Mouse (Mus musculus): Measurements from ENCODE around the gene Prkca.
"Not testable (repeated sequence)": the region's sequence is repeated elsewhere in the genome, so short reads cannot be mapped to it uniquely, and the experiment has no call there.

The Prkca gene

GRCm38 (mm10) chr11:108117360-108118050 lies 226.2 kb downstream of the Prkca start:
- no peak for DNase-seq (ENCODE audit: low read depth)

- DNase-seq (ENCODE audit: low read depth): no peak
Observed at GRCm38 (mm10) chr11:108114091-108114490, 229.6 kb downstream of the Prkca start.

- DNase-seq (ENCODE audit: low read depth): no peak
Observed at GRCm38 (mm10) chr11:108112437-108112836, 231.3 kb downstream of the Prkca start.

GRCm38 (mm10) chr11:108104085-108104484 lies 239.6 kb downstream of the Prkca start:
- no peak for DNase-seq (ENCODE audit: low read depth)

- no peak for DNase-seq (ENCODE audit: low read depth)
Observed at GRCm38 (mm10) chr11:108101280-108101950, 242.3 kb downstream of the Prkca start.

GRCm38 (mm10) chr11:108098306-108098705 lies 245.4 kb downstream of the Prkca start:
- peak; percentile 32 for DNase-seq (ENCODE audit: low read depth)

GRCm38 (mm10) chr11:108094796-108095195 lies 248.9 kb downstream of the Prkca start:
- peak; percentile 73 for DNase-seq (ENCODE audit: low read depth)

- peak; percentile 35 for DNase-seq (ENCODE audit: low read depth)
Observed at GRCm38 (mm10) chr11:108093248-108093647, 250.5 kb downstream of the Prkca start.

- DNase-seq (ENCODE audit: low read depth): no peak
Observed at GRCm38 (mm10) chr11:108091238-108091637, 252.5 kb downstream of the Prkca start.

- no peak for DNase-seq (ENCODE audit: low read depth)
Observed at GRCm38 (mm10) chr11:108090706-108091105, 253.0 kb downstream of the Prkca start.

GRCm38 (mm10) chr11:108088063-108088462 lies 255.7 kb downstream of the Prkca start:
- peak; percentile 52 for DNase-seq (ENCODE audit: low read depth)

GRCm38 (mm10) chr11:108087105-108087700 lies 256.5 kb downstream of the Prkca start:
- DNase-seq (ENCODE audit: low read depth): not testable (repeated sequence)

GRCm38 (mm10) chr11:108082673-108083072 lies 261.1 kb downstream of the Prkca start:
- DNase-seq (ENCODE audit: low read depth): no peak

GRCm38 (mm10) chr11:108079946-108080650 lies 263.6 kb downstream of the Prkca start:
- no peak for DNase-seq (ENCODE audit: low read depth)

GRCm38 (mm10) chr11:108079454-108079853 lies 264.3 kb downstream of the Prkca start:
- no peak for DNase-seq (ENCODE audit: low read depth)

- DNase-seq (ENCODE audit: low read depth): no peak
Observed at GRCm38 (mm10) chr11:108077514-108077913, 266.2 kb downstream of the Prkca start.

GRCm38 (mm10) chr11:108072606-108073243 lies 271.0 kb downstream of the Prkca start:
- DNase-seq (ENCODE audit: low read depth): no peak

GRCm38 (mm10) chr11:108071230-108071629 lies 272.5 kb downstream of the Prkca start:
- no peak for DNase-seq (ENCODE audit: low read depth)

GRCm38 (mm10) chr11:108070038-108070437 lies 273.7 kb downstream of the Prkca start:
- DNase-seq (ENCODE audit: low read depth): no peak

- peak; percentile 43 for DNase-seq (ENCODE audit: low read depth)
Observed at GRCm38 (mm10) chr11:108068430-108068829, 275.3 kb downstream of the Prkca start.

GRCm38 (mm10) chr11:108067161-108067560 lies 276.6 kb downstream of the Prkca start:
- DNase-seq (ENCODE audit: low read depth): no peak

- DNase-seq (ENCODE audit: low read depth): no peak
Observed at GRCm38 (mm10) chr11:108064401-108064800, 279.3 kb downstream of the Prkca start.
